Mouse (Mus musculus) midbrain, embryonic 13.5 days (tissue): Measurements from ENCODE around the gene Ddc. TPM values are rescaled to one million over a fixed set of nuclear protein-coding genes. Genes with fewer than 3 reads are reported as not detected.

ENCODE experiments used
- ATAC-seq: fragments of 200-750 bp; cut with Nextera tagmentation; 2 replicates; pipeline ENCODE4 v1.8.0; 2017; ENCODE audit warnings: mild to moderate bottlenecking, moderate TSS enrichment, moderate library complexity
- H3K27ac ChIP-seq: fragments of 300-500 bp; sonication (generic); 2 replicates; pipeline ENCODE4 v1.5.1; 2015; ENCODE audit warnings: inconsistent platforms, mild to moderate bottlenecking, moderate library complexity
- H3K27me3 ChIP-seq: fragments of 300-500 bp; sonication (generic); 2 replicates; pipeline ENCODE4 v1.6.1; 2015; ENCODE audit warnings: mild to moderate bottlenecking, inconsistent platforms
- H3K36me3 ChIP-seq: fragments of 300-500 bp; sonication (generic); 2 replicates; pipeline ENCODE4 v1.6.1; 2015; ENCODE audit warnings: mild to moderate bottlenecking, inconsistent platforms
- H3K4me1 ChIP-seq: fragments of 300-500 bp; sonication (generic); replicated peaks from 2 replicates; pipeline ENCODE4 v1.6.1; 2015; ENCODE audit warnings: inconsistent platforms
- H3K4me2 ChIP-seq: fragments of 300-500 bp; sonication (generic); replicated peaks from 2 replicates; pipeline ENCODE4 v1.6.1; 2015; ENCODE audit warnings: moderate library complexity, mild to moderate bottlenecking, inconsistent platforms
- H3K4me3 ChIP-seq: fragments of 300-500 bp; sonication (generic); replicated peaks from 2 replicates; pipeline ENCODE4 v1.5.1; 2015; ENCODE audit warnings: mild to moderate bottlenecking, inconsistent platforms
- H3K9ac ChIP-seq: fragments of 300-500 bp; sonication (generic); replicated peaks from 2 replicates; pipeline ENCODE4 v1.6.1; 2015; ENCODE audit warnings: mild to moderate bottlenecking, inconsistent platforms
- H3K9me3 ChIP-seq: fragments of 300-500 bp; sonication (generic); 2 replicates; pipeline ENCODE4 v1.6.1; 2016; ENCODE audit warnings: mild to moderate bottlenecking, inconsistent platforms
- WGBS: fragments of 180-500 bp; shearing (Covaris S2); methylation state at CpG from one replicate; pipeline ENCODE4 v1.1.7; 2015; 5-methylcytosine and 5-hydroxymethylcytosine counted together
- polyA plus RNA-seq: library from polyadenylated mRNA; unstranded; fragments of >200 nt; fragmentation: Nextera tagmentation; extraction: Ambion mirVana; gene quantifications from 2 replicates; pipeline ENCODE4 v1.2.1, GENCODE M21; 2015

Ddc gene
- polyA plus RNA-seq, 1 experiment from 2014 or later: 43.0 TPM

DNA sequence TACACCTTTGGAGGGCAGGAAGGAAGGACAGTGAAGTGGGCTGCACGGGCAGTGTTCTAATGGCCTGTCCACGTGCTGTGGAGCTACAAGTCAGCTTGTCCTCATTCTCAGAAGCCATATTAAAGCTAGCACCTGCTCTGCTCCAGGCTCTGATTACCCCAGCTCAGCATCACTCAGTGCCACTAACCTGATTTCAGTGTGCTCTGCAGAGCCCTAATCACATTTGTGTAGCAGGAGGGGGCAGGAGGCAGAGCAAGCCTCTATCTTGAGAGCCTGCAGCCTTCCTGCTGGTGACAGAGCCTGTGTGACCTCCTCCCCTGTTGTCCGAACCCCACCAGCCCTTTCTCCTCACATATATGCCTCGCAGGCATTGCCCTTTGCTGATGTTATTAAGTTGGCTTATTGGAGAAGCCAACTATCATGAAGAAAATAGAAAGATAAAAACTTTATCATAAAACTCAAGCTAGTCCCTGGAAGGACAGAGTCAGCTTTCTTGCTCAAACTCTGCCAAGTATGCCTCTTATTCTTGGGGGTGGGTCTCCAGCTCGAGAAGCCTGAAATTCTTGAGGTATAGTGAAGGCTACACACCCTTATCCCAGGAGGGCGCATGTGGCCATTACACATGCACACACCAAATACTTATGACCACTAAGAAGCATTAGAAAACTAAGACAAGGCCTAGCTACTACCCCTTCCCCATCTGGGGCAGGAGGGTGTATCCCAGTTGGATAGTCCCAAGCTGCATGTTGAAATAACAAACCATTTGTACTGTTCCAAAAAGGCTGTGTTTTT is 47.3 kb downstream of the Ddc start:
- no peak overlapping the region for H3K4me3 ChIP-seq
- ATAC-seq: peak; percentile 25; the same call in 1 of the 2 replicates
- peak overlapping the region; percentile 74 for H3K27ac ChIP-seq
- no peak overlapping the region for H3K4me2 ChIP-seq
- H3K27me3 ChIP-seq: no peaks in the 10 kb centered on the region
- peaks cover 31% of the 10 kb centered on the region for H3K4me1 ChIP-seq
- H3K9me3 ChIP-seq: no peaks in the 10 kb centered on the region
- no peaks in the 10 kb centered on the region for H3K36me3 ChIP-seq
- WGBS: 60% methylated on average over 6 of the region's 6 CpGs
- H3K9ac ChIP-seq: no peak overlapping the region

DNA sequence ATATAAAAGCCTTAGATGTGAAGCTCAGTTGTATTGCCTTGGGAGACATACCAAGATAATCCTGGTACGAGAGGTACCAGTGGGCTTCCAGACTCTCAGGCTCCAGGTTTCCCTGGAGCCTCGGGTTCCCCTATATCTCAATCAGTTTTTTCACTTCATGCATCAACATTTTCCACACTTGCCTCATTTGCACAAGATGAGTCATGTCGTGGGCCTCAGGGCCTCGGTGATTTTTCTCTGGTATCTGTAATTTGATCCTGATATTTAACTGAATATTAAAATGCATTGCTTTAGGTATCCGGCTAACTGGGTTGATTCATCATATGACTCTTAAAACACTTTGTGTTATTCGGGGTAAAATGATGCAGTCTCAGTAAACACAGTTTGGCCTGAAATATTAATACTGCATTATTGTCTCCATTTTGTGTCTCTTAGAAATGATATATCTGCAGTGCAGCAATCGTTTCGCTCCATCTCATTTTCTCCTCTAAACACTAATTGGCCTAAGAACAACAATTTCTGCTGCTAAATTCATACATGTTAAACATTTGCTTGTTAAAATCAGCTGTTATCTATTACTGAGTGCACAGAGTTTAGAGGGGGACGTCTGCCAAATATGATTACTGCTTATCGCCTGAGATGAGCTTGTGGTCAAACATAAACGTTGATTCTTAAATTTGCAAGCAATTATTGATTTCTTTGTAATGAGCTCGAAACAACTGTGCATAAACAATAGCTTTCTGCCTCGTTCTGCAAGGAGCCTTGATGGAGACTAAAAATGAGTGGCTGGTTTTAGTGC is 48.2 kb downstream of the Ddc start:
- peak overlapping the region; percentile 74 for H3K27ac ChIP-seq
- H3K9me3 ChIP-seq: no peaks in the 10 kb centered on the region
- H3K36me3 ChIP-seq: no peaks in the 10 kb centered on the region
- ATAC-seq: no peak
- 67% methylated on average over 13 of the region's 13 CpGs for WGBS
- H3K9ac ChIP-seq: no peak overlapping the region
- no peak overlapping the region for H3K4me3 ChIP-seq
- no peak overlapping the region for H3K4me2 ChIP-seq
- peaks cover 26% of the 10 kb centered on the region for H3K4me1 ChIP-seq
- H3K27me3 ChIP-seq: no peaks in the 10 kb centered on the region

DNA sequence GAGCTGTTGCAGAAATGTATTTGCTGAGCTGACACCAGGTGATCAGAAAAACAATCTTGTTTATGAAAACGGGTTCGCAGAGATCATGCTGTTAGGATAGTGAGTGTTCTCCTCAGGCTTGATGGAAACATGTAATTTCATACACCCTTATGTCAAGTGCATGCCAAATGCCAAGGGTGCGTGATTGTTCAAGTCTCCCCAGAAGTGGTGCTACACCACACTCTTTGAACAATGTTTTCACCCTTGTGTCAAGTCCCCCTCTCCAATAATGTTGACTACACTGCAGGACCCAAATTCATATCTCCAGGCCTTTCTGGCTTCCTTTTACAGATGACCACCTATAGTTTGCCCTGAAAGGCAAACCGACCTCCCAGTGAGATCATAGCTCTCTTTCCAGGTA is 49.5 kb downstream of the Ddc start:
- ATAC-seq: no peak
- no peaks in the 10 kb centered on the region for H3K27me3 ChIP-seq
- H3K4me1 ChIP-seq: peaks cover 29% of the 10 kb centered on the region
- H3K27ac ChIP-seq: no peak overlapping the region
- no peaks in the 10 kb centered on the region for H3K36me3 ChIP-seq
- no peaks in the 10 kb centered on the region for H3K9me3 ChIP-seq
- no peak overlapping the region for H3K4me3 ChIP-seq
- H3K4me2 ChIP-seq: no peak overlapping the region
- no peak overlapping the region for H3K9ac ChIP-seq
- 90% methylated on average over 4 of the region's 4 CpGs for WGBS

DNA sequence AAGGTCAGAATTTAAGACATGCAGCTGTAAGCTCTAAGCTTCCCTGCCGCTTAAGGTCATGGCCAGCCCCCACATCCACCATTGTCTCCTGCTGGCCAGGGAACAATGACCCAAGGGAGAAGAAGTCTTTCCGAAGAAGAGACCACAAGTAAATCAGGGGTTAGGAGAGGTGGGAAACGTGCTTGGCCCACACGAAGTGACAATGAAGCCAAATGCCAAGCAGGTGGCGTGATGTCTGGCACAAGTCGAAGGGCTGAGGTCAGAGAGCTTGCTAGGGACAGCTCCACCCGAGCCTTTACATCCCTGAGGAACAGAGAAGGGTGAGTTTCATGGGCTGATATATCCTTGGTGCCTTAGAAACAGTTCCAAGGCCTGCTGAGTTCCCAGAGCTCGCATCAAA is 52.9 kb downstream of the Ddc start:
- H3K4me2 ChIP-seq: no peak overlapping the region
- no peak overlapping the region for H3K4me3 ChIP-seq
- no peaks in the 10 kb centered on the region for H3K27me3 ChIP-seq
- no peak overlapping the region for H3K9ac ChIP-seq
- H3K4me1 ChIP-seq: peaks cover 17% of the 10 kb centered on the region
- 56% methylated on average over 8 of the region's 8 CpGs for WGBS
- no peak for ATAC-seq
- H3K9me3 ChIP-seq: no peaks in the 10 kb centered on the region
- no peak overlapping the region for H3K27ac ChIP-seq
- no peaks in the 10 kb centered on the region for H3K36me3 ChIP-seq

DNA sequence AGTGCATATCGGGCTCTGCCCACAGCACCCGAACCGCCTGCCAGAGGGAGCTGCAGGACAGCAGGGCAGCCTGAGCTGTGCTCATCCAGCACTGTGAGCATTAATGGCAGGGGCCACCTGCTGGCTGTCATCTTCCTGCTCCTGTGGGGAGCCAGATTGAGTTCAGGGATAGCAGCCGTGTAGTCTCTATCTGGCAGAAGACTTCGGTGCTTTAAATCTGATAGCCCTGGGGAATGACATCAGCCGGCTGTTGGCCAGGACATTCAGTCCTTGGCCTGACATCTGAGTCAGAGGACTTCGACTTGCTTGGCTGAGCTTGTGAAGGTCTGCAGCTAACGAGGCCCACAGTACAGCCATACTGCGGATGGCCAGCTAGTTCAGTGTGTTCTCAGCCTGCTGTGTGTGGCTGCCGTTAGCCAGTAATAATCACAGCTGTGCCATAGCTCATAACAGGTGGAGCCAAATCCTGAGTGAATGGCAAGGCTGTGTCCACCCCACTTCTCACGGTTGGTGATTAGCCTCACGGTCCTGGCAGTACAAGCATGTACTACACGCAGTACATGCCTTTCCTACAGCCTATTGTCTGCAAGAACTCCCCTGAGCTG is 53.5 kb downstream of the Ddc start:
- no peak overlapping the region for H3K9ac ChIP-seq
- peak overlapping the region; percentile 7; the same call in 1 of the 2 replicates for H3K27ac ChIP-seq

DNA sequence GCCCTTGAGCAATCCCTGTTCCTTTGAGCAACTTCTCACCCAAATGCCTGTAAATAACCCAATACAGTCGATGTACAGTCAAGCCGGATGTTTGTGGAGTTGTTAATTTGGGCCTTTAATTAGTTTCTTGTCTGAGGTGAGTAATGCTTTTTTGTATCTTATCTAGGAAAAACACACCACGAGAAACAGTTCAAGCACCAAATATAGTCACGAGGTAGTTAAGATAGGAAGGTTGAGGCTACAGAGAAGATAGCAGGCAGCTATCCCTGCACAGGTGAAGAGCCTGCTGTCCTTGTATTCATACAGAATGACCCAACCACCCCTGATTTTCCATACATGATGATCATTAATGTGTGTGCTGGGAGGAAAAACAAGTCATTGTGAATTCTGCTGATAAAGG is 56.4 kb downstream of the Ddc start:
- no peak overlapping the region for H3K27ac ChIP-seq
- no peaks in the 10 kb centered on the region for H3K9me3 ChIP-seq
- H3K4me3 ChIP-seq: no peak overlapping the region
- no peaks in the 10 kb centered on the region for H3K36me3 ChIP-seq
- H3K4me2 ChIP-seq: no peak overlapping the region
- no peak overlapping the region for H3K9ac ChIP-seq
- peaks cover 17% of the 10 kb centered on the region for H3K4me1 ChIP-seq
- no peaks in the 10 kb centered on the region for H3K27me3 ChIP-seq
- 85% methylated on average over 4 of the region's 4 CpGs for WGBS
- no peak for ATAC-seq

More for the DNA sequence above, 53.5 kb downstream of the Ddc start:
- Histone ChIP-seq H3K4me2 (no peak overlapping the region), H3K4me3 (no peak overlapping the region), H3K9me3 (no peaks in the 10 kb centered on the region), H3K27me3 (no peaks in the 10 kb centered on the region), H3K36me3 (no peaks in the 10 kb centered on the region), H3K4me1 (peaks cover 12% of the 10 kb centered on the region)
- peak; percentile 77 for ATAC-seq
- 45% methylated on average over 13 of the region's 13 CpGs for WGBS

DNA sequence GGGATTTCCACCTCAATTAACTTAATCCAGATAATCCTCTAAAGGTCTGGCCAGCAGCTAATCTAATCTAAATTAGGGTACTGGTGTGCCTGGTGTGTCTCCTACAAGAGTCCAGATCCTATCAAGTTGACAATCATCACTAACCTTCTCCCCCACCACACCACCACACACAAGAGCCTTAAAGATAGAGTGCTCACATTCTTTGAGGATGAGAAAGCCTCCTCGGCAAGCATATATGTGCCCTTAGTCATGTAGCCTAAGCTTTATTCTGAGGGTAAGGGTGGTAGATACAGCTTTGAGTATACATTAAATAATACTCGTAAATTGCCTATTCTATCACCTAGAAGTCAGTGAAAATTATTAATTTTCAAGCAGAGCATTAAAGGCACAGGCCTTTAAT is 57.2 kb downstream of the Ddc start:
- Histone ChIP-seq H3K4me1 (peaks cover 22% of the 10 kb centered on the region), H3K36me3 (no peaks in the 10 kb centered on the region), H3K27ac (no peak overlapping the region), H3K27me3 (no peaks in the 10 kb centered on the region), H3K4me3 (no peak overlapping the region), H3K9me3 (no peaks in the 10 kb centered on the region), H3K4me2 (no peak overlapping the region), H3K9ac (no peak overlapping the region)
- no peak for ATAC-seq
- WGBS: 66% methylated on average over 2 of the region's 2 CpGs

DNA sequence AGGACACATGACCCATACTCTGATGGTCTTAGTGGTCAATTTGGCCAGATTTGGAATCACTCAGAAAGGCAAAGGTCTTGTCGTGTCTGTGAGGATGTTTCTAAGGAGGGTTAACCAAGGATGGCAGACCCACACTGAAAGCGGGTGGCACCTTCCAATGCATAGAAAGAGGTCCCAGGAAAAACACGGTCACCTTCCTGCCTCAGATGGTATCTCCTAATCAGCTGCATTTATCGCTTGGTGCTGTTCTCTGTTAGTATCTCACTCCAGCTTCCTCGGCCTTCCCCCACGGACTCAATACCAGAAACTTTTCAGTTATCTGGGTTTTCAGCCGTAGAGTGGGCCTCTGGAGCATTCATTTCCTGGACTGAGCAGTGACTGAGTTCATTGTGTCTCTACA is 58.1 kb downstream of the Ddc start:
- 89% methylated on average over 7 of the region's 7 CpGs for WGBS
- Histone ChIP-seq H3K36me3 (no peaks in the 10 kb centered on the region), H3K9ac (no peak overlapping the region), H3K27me3 (no peaks in the 10 kb centered on the region), H3K9me3 (no peaks in the 10 kb centered on the region), H3K4me3 (no peak overlapping the region), H3K4me1 (peaks cover 19% of the 10 kb centered on the region), H3K4me2 (no peak overlapping the region), H3K27ac (no peak overlapping the region)
- ATAC-seq: no peak

DNA sequence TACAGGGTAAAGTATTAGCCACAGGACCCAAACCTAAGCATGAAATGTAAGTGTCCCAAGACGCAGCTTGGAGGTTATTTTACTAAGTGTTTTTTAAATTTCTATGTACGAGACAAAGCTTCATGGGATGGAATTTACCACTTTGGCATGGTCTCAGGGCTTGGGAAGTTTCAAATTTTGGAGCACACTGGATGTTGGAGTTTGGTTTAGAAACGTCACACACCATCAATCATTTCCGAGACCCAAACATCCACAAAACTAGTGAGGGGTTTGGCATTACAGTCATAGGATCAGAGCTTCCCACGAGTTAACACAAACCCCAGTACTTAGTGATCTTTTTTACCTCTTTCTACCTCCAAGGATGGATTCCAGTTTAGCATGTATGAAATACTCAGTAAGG is 60.6 kb downstream of the Ddc start:
- Histone ChIP-seq H3K27me3 (no peaks in the 10 kb centered on the region), H3K27ac (no peak overlapping the region), H3K9me3 (no peaks in the 10 kb centered on the region), H3K36me3 (no peaks in the 10 kb centered on the region), H3K4me3 (no peak overlapping the region), H3K4me2 (no peak overlapping the region), H3K9ac (no peak overlapping the region), H3K4me1 (peaks cover 15% of the 10 kb centered on the region; the same call in 1 of the 2 replicates)
- no peak for ATAC-seq
- WGBS: 92% methylated on average over 5 of the region's 5 CpGs

DNA sequence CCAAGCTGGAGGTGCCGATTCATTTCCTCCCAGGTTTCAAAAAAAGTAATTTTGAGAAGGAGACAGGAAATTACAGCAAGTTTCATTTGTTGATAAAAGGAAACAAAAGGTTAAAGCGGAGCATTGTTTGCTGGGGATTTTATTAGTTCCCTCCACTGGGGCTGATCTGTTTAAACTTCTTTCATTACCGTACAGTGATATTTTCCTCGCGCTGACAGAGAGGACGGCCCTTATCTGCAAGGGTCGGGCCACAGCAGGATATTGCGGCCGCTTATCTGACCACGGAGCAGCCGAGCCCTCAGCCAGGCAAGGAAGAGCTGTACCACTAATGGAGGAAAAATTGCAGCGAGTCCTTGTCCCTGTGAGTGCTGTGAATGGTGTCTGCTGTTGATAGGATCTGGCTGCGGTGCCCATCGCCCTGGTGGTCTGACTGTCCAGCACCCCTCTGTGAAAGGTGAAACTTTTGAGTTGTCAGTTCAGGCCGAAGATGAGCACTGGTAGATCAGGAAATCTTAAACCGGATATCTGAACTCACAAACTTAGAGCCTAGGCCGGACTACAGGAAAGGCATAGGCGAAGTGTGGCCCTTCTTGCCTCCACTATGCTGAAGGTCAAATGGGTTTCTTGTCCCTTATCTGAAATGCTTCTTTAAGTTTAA is 61.1 kb downstream of the Ddc start:
- ATAC-seq: no peak

DNA sequence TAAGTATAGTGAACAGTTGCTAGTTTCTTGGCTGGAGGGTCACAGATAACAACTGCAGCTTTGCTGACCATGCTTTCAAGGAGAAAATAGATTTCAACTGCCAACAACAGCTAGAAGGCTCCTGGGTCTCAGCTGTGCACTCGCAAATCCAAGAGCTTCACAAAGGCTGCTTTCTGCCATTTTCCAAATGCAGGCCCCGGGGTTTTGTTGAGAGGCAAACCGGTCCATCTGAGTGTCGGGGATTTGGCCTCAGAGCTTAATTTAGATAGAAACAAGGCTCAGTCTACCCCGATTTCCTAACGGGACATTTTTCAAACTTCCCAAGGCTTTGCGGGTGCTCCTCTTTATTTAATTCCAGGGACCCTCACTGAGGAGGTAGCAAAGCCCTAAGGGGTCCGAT is 61.7 kb downstream of the Ddc start:
- H3K27me3 ChIP-seq: no peaks in the 10 kb centered on the region
- WGBS: 50% methylated on average over 8 of the region's 8 CpGs
- H3K9me3 ChIP-seq: no peaks in the 10 kb centered on the region
- H3K4me1 ChIP-seq: peaks cover 24% of the 10 kb centered on the region; the same call in 1 of the 2 replicates
- no peaks in the 10 kb centered on the region for H3K36me3 ChIP-seq
- no peak overlapping the region for H3K4me3 ChIP-seq
- H3K9ac ChIP-seq: no peak overlapping the region
- peak overlapping the region; percentile 18; the same call in 1 of the 2 replicates for H3K4me2 ChIP-seq
- ATAC-seq: no peak
- H3K27ac ChIP-seq: 0 out of 2 replicates have a peak overlapping the region, but pooled peaks have one; percentile 2

More for the DNA sequence above, 61.1 kb downstream of the Ddc start:
- peaks cover 21% of the 10 kb centered on the region; the same call in 1 of the 2 replicates for H3K4me1 ChIP-seq
- 57% methylated on average over 18 of the region's 18 CpGs for WGBS
- H3K4me2 ChIP-seq: peak overlapping the region; percentile 18; the same call in 1 of the 2 replicates
- no peak overlapping the region for H3K4me3 ChIP-seq
- no peak overlapping the region for H3K9ac ChIP-seq
- no peaks in the 10 kb centered on the region for H3K27me3 ChIP-seq
- no peak overlapping the region for H3K27ac ChIP-seq
- H3K36me3 ChIP-seq: no peaks in the 10 kb centered on the region
- no peaks in the 10 kb centered on the region for H3K9me3 ChIP-seq
